Mouse (Mus musculus) mesoderm, embryonic 11.5 days (tissue): Measurements from ENCODE around the gene Bnip2.
"Not testable (repeated sequence)": the region's sequence is repeated elsewhere in the genome, so short reads cannot be mapped to it uniquely, and the experiment has no call there.

Source experiments
- DNase-seq: peaks from one replicate; pipeline ENCODE4 v3.0.0-alpha.2; 2012; ENCODE audit warnings: low read depth, low spot score

Gene Bnip2

DNA sequence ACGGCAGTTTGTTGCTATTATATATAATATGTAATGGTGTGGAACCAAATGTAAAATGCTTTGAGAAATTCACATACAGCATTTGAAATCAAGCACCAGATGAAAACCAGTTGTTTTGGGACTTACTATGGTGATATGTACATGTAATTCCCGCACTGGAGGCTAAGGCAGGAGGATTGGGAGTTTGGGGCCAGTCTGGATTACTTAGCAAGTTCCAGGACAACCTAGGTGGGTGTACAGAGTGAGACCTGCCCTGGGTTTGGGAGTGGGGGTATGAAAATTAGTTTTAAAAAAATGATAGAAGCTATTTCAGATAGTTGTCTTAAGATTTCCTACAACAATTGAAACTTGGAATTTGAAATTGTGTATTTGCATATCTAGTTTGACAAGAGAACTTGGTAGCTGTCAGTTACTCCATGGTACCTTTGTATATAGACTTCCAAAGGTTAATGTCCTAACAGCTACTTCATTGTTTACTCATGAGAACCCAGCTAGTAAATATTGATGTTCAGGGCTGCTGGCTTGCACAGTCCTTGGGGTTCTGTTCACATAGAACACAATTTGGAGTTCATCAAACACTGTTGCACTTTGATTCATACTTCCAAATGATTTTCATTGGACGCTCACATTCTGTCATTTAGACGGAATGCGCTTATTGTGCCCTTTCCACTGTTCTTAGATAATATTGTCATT lies 21.7 kb downstream of the Bnip2 start:
- no peak for DNase-seq

DNA sequence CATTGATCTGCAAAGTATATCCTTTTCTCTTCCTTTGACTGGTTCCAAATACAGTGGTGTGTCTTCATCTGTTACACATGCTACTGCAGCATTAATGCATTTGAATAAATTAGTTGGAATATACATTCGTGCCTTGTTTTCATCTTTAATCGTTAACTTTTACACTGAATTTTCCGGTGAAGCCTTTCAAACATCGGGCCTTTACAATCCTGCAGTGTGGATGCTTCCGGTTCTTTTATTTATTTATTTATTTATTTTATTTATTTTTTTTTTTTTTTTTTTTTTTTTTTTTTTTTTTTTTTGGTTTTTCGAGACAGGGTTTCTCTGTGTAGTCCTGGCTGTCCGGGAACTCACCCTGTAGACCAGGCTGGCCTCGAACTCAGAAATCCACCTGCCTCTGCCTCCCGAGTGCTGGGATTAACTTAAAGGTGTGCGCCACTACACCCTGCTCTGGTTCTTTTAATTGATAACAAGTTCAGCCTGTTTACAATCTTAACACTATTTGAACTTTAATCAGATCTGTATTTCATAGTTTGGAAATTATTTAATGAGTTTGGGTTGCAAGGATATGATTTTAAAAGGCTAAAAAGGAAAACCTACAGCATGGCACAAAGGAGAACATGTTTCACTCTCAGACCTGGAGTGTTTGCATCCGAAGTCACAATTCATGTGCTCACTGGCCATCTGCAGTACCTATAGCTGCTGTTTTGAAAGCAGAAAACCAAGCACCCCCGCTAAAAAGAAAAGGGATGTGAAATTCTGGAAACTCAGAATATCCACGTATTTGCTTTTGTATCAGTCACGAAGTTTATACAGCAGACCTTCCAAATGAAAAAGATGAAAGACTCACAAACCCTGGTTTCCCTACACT lies 22.5 kb downstream of the Bnip2 start:
- no peak for DNase-seq

DNA sequence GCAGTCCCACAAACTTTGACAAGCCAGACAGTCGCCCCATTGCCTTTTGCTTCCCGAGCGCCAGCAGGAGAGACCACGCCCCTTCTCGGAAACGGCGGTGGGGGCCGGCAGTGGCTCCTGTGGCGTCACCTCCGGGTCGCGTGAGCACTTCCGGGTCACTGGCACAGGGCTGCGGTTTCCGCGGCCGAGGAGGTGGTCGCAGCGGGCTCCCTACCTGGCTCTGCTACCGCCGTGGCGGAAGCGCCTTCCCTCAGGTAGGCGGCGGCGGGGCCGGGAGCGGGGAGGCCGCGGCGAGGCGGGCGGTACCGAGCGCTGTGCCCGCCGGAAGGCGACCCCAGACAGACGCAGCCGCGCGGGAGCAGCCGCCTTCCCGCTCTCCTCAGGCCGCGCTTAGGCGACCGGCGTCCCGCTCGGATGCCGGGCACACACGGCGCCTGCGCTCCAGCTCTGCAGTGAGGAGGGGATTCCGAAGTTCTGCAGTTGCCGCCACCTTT lies 23.2 kb downstream of the Bnip2 start, which contains the start of gene Gtf2a2:
Gene Gtf2a2 (plus strand): TSS at position 143 of the 494 bp plus-strand sequence.
- DNase-seq: peak; percentile 93

DNA sequence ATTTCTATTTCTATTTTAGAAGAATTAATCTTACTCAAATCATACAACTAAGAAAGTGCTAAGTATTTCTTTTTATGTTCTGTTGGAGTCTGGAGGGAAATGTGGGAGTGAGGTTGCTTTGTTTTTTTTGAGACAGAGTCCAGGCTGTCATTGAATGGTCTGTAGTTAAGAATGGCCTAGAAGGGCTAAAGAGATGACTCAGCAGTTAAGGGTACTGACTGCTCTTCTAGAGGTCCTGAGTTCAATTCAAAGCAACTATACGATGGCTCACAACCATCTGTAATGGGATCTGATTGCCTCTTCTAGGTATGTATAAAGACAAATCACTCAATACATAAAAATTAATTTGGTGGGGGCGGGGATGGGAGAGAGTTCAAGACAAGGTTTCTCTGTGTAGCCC lies 26.4 kb downstream of the Bnip2 start:
- DNase-seq: no peak

DNA sequence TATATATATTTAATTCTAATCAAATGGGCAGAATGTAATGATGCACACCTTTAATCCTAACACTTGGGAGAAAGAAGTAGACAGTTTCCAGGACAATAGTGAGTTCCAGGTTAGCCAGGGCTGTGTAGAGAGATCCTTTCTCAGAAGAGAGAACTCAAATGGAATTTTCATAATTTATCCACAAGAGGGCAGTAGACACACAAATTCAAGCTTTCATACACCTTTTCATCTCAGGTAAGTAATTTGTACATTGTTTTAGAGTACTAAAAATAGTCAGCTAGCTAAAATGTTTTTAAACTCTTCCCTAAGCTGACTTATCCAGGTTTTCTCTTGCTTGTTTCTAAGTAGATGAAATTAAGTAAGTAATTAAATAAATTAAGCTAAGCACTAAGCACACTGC lies 29.6 kb downstream of the Bnip2 start:
- DNase-seq: peak; percentile 12

DNA sequence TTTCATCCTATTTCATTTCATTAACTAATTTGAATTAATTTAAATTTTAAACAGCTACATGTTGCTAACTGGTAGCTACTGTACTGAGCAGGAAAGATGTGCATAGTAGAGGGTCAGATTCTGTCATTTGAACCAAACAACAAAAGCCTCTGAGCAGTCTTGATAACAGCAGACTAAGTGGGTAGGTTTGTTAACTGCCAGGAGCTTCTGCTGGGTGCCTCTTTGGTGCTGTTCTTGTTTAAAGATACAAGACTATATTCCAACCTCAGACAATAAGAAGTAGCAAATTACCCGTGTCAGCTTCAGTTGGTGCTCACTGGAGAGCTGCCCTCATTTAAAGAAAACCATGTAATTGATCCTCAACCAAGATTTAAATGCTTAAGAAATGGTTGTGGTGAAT lies 32.3 kb downstream of the Bnip2 start:
- no peak for DNase-seq

DNA sequence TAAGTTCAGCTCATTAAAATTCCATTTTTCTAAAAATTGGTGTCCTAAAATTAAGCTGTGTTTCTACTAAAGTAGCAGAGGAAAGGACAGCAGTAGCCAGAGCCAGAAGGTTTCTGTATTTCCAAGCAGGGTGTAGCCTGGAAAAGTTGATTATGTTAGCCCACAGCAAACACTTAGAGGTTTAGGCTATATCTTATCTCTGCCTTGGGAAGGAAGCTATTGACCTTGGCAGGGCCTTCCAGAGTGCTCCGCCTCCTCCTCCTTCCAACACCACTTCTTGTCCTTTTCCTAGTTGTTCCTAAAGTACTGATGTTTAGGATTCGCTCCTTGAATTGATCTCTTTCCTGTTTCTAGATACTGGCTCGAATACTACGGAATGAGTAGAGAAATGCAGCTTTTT lies 32.8 kb downstream of the Bnip2 start:
- DNase-seq: no peak

DNA sequence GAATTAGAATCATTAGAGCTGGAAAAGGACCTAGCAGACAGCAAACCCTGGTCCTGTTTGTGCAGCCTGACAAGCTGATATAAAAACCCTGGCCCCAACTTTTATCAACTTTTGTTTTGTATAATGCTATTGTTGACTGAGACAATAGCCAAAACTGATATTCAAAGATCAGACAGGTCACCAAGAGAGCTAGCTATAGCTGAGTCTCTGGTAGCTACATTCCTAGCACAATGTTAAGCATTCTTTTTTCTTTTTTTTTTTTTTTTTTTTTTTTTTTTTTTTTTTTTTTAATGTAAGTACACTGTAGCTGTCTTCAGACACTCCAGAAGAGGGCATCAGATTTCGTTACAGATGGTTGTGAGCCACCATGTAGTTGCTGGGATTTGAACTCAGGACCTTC lies 34.3 kb downstream of the Bnip2 start:
- DNase-seq: not testable (repeated sequence)

DNA sequence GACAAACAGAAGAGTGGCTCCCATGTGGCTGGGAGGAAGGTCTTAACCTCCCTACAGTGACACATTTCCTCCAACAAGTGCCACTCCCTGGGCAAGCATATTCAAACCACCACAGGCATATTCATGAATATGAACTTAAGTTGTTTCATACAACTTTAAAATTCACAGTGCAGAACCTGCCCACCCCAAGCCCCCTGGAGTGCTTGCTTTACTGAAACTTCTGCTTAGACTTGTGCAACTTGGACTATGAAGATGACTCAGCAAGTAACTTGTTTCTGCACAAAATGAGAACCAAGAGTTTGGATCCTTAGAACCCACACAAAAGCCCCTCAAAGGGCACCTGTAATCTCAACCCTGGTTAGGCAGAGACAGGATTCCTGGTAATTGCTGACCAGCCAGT lies 35.4 kb downstream of the Bnip2 start:
- DNase-seq: no peak

DNA sequence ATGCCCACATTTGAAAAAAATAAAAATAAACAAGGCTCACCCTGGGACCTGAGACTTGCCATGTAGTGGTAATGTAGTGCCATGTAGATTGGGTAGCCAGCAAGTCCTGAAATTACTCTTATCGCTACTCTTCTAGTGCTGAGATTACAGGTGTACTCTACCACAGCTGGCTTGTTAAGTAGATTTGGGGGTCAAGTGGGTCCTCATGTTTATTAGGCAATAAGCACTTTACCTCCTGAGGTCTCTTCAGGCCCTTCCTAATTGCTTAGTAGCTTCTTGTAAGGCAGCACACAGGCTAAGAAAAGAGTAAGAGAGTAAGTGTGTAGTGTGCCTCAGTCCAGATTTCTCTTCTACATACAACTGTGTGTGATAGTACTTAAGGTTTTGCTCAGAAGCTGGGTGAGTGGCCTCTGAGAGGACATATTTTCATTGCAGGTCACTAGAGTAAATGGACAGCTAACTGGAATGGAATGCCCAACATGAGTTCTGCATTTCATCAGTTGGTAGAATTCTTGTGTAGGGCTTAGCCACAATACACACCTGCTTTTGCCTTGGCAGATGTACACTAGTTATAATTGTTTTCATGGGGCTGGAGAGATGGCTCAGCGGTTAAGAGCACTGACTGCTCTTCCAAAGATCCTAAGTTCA lies 36.2 kb downstream of the Bnip2 start:
- DNase-seq: no peak

DNA sequence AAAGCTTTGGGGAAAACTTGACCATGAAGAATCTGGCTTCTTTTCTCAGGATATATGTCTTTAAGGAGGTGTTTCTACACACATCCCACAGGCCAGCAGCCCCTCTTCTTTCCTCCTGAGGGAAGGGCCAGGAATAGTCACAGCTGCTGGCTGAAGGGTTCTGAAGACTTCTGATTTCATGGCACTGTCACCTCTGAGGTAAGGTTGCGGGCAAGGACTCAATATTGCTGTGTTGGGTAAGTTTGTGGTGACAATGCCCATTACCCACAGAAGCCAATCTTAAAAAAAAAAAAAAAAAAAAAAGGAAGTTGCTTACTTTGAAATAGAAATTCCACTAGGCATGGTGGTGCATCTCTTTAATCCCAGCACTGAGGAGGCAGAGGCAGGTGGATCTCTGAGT lies 42.9 kb downstream of the Bnip2 start:
- no peak for DNase-seq

DNA sequence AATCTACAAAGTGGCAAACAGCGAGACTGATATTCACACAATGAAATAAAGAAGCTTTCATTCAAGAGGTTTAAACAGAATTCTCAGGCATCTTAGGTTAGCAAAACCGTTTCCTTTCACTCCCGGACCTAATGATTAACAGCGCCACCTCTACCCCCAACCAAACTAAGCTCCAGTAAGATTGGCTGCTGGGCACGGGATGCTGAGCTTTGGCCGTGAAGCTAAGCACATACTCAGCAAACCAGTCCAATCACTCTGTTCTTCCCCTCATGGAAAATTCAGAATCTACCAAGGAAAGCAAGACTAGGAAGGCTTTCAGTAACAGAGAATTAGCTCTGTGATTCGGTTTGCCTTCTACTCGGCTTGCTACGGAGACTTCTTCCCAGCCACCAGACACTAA lies 43.8 kb downstream of the Bnip2 start:
- no peak for DNase-seq

DNA sequence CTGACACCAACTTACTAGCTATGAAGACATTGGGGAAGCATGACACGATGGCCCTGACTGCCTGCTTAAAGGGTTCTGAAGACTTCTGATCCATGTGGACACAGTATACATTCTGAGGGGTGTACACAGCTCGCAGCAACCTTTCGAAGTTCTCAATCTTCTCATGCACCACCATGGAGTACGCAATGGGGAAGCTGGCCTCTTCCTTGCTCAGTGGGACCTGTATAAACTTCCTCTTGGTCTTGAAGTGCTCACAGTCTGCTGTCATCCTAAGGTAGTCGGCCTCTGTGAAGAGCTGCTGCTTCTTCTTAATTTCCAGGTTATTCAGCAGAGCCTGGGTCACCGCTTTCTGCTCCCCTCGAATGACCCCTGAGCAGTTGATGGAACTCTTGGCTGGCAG lies 45.4 kb downstream of the Bnip2 start:
- DNase-seq: no peak

DNA sequence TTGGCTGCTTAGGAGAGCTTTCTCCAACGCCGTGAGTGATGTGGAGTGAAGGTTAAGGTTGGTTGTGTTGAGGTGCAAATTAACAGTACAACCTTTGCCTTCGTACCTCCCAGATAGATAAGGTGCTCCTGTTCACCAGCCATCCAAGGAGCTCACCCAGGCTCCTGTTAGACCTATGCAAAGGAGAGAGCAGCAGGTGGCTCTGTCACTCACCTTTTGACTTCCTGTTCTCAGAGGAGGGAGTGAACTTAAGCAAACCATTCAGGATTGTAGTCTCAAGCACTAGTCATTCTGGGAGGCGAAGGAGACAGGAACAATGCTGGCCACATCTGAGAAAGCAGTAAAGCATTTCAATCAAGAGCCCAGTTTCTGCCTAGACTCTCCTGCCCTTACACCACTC lies 47.4 kb downstream of the Bnip2 start:
- no peak for DNase-seq

DNA sequence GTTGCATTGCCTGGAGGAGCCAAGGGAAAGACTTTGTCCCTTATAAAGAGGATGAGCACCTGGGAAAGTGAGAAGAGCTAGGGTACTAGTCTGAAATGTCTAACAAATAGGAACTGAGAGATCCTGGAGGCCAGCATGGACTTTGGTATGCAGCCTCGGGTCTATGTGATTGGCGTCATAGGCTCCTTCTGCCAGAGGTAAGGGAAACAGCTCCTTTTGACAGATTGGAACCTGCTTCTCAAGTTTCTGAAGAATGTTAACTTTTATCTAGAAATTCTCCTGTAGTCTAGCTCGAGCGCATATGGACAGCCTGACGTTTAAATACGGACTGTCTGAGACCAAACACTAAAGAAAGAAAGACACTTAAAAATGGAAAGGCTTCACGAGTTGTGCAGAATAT lies 48.7 kb downstream of the Bnip2 start, which contains the start of gene Gcnt3:
Gene Gcnt3 (minus strand): TSS at position 101 of the 400 bp plus-strand sequence.
- no peak for DNase-seq

DNA sequence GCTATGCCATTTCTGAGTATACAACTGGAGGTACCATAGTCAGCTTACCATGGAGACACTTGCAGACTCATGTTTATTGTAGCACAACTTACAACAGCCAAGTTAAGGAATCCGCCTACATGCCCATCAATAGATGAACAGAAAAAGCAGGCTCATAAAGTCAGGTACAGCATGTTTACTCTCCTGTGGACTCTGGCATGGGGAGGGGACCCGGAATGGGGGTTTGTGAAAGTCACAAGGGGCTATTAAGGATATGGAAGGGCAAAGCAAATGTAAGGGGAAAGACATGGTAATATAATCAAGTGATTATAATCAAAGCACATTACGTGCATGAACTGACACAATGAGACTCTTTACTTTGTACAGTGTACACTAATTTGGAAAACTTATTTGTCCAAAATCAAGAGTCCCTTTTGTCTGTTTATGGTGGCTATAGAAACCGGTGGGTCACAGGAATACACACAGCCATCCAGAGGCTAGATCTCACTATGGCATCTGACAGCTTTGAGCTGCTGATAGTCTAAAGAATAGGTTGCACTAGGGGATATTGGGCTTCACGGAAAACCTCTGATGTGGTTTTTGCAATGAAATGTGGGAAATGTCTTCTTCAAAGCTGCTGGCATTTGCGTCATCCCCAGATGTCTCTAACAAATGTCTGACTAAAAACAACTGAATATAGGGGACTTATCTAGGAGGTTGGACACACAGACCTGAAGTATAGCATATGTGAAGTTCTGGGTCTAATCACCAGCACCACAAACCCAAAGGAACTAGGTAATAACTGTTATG lies 50.5 kb downstream of the Bnip2 start:
- DNase-seq: no peak

DNA sequence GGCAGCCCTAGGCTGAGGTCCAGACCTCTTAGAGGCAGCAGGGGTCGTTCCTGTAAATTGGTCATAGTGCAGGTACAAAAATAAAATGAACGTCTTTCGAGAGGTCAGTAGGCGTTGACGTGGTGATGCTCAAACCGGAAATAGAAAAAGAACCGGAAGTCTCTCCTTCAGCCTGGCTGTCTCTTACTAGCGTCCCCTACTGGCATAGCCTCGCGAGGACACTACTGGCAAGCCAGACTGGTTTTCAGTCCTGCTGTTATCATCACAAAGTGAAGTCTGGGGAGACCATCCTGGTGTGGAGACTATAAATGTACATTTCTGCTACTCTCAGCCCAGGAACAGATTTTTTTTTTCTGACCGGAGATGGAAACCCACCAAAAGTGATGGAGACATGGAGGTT lies 51.3 kb downstream of the Bnip2 start:
- DNase-seq: no peak

DNA sequence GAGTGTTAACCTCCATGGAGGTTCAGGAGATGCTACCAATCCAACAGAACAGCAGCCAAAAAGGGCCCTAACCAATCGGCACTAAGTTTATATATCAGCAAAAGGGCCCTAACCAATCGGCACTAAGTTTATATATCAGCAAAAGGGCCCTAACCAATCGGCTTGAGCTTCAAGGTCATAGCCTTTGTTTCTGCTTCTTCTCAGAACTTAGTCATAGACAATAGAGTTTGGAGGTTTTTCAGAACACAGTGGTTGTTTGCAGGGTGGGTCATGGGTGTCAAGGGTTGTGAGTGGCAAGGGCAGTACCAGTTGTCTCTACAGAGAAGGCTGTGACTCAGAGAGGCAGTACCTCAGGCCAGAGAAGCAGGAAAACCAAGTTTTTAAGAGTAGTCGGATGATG lies 52.9 kb downstream of the Bnip2 start:
- DNase-seq: no peak

DNA sequence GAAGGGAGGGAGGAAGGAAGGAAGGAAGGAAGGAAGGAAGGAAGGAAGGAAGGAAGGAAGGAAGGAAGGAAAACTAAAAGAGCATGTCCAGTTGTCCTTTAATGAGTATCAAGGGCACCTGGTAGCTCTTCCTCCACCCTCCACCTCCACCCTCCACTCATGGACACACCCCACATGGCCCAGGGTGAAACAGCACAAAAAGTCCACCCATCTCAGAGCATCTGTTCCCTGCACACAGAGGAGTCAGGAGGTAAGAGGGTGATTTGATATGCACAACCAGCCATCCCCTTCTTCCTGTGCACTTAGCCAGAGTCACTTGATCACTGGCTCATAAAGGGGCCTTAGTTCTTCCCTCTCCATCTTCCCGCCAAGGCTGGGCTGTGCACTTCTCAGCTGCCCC lies 53.7 kb downstream of the Bnip2 start:
- DNase-seq: no peak

DNA sequence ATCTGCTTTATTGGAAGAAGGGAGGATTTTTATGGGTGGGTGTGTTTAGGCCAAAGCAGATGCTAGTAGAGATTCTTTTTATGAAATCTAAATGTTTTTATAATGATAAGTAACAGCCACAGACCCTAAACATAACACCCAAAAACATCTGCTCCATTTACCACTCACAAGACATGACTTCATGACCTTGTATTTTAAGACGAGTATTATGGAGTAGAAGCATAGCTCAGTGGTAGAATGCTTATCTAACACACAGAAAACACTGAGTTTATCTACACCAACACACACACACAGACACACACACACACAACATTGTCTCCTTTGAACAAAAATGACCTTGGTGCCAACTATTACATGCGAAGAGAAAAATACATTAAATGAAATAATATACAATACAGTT lies 55.6 kb downstream of the Bnip2 start:
- DNase-seq: no peak

DNA sequence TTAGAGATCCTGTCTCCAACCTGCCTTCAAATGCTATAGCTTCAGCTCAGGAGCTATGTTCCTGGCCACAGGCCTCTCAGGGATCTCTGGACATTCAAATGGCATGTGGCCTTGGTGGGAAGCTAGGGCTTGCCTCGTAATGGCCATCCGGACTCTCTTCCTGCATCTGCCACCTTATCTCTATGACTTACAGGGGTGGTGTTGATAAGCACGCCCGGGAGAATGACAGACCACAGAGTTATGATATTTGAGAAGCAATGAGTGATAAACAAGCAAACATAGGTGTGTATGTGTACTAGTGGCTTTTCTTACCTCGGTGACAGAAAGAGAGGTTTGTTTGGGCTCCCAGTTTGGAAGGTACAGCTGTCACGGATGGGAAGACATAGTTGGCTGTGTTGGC lies 57.0 kb downstream of the Bnip2 start:
- no peak for DNase-seq

DNA sequence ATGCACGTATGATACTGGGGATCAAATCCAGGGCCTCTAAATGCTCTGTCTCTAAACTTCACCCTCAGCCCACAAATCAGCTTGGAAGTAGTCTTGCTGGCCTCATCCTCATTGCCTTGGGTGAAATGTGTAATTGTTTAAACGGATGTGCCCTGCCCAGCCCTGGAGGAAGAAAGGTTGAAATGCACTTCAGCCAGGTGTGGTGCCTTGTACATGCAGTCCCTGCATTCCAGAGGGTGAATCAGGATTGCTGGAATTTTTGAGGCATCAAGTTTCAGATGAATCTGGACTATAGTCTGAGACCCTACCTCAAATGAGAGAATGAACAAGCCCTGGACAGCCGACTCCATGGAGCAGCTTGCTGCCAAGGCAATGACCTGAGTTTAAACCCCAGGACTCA lies 58.6 kb downstream of the Bnip2 start:
- peak; percentile 79 for DNase-seq
